Mouse (Mus musculus): ENCODE measurements around the gene Cbwd1.

DNA sequence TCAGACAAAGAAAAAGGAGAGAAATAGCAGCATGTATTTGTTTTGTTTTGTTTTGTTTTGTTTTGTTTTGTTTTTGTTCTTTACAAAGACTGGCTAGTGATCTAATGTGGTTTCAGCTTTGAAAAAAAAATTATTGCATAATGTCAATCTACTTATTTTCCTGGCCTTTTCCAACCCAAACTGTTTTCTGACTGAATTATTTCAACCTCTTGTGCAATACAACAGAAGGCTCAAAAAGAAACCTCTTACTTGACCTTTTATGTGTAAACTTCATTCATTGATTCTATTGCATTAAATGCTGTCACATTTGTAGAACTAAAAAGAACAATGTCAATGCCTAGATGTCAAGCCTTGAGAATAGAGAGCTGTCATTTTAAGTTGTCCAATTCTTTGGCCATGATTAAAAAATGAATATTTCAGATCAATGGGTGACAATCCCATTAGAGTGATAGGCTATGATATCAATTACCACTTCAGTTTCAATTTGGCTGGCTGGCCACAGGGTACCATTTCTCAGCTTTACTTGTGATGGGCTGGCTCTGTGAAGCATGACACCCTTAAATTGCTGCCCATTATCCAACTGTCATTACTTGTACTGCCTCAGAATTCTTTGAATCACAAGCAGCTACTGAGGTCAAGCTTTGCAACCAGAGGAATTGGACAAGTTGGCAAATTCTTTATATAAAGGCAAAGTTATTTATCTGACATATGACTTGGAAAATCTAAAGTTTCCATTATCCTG is 15.7 kb downstream of the Cbwd1 start:
- TF ChIP-seq CTCF (IDR thresholded peaks at IDR 0.05; ENCODE audit: borderline replicate concordance, extremely low read depth, insufficient read depth, insufficient read length) (no peak), POLR2A (IDR thresholded peaks at IDR 0.05; ENCODE audit: borderline replicate concordance, extremely low read depth, insufficient read depth, insufficient read length, poor library complexity, severe bottlenecking) (no peak)
